Comparison of ENCODE assay signal across 8 mouse cellular contexts in the genomic region with DNA sequence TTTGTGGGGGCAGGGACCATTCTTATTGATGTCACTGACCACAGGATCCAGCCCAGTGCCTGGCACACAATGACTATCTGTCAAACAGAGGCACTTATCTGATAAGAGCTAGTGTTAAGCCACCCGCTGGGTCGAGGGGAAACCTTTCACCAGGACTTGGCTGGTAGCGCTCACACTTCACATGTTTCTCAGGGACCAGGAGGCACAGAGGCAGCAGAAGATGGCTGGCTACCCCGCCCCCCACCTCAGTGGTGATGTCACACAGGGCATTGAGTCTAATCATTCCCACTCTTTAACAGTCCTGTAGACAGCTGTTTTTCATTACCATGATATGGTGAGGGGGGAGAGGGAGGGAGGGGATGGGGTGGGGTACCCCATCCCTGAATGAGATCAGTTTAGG. TPM values are rescaled to one million over a fixed set of nuclear protein-coding genes. Genes with fewer than 3 reads are reported as not detected.
DNase-seq lines count a peak whose midpoint lies in the region; ATAC-seq and TF ChIP-seq lines count a peak whose summit lies in the region.

A gene (plus strand): TSS at position 370 of the 400 bp plus-strand sequence.

- no peaks in the 10 kb centered on the region for H3K9me3 ChIP-seq in forebrain, embryonic 14.5 days (replicated peaks; ENCODE audit: control insufficient read depth, low read length)
- no peaks in the 10 kb centered on the region for H3K9me3 ChIP-seq in liver, embryonic 11.5 days (ENCODE audit: control insufficient read depth, low read length)

- no peak within 1 kb of the TSS for H3K27ac ChIP-seq in kidney, adult 2 months (ENCODE audit: insufficient read depth, low read depth, low read length)
- no peak within 1 kb of the TSS for H3K27ac ChIP-seq in forebrain, embryonic 14.5 days (ENCODE audit: low read depth, low read length)
- no peak within 1 kb of the TSS for H3K27ac ChIP-seq in liver, embryonic 11.5 days (ENCODE audit: low read depth, low read length)

- H3K9ac ChIP-seq in forebrain, embryonic 14.5 days (ENCODE audit: low read length), result no peak within 1 kb of the TSS
- H3K9ac ChIP-seq in liver, embryonic 11.5 days (ENCODE audit: low read depth, low read length), result no peak within 1 kb of the TSS

- no peak within 1 kb of the TSS for H3K4me2 ChIP-seq in forebrain, embryonic 14.5 days (ENCODE audit: low read length)
- no peak within 1 kb of the TSS for H3K4me2 ChIP-seq in liver, embryonic 11.5 days

- no peaks in the 10 kb centered on the region for H3K36me3 ChIP-seq in kidney, adult 2 months (ENCODE audit: control insufficient read depth, insufficient read depth, low read length)
- no peaks in the 10 kb centered on the region for H3K36me3 ChIP-seq in forebrain, embryonic 14.5 days (ENCODE audit: control insufficient read depth, insufficient read depth, low read length)
- no peaks in the 10 kb centered on the region for H3K36me3 ChIP-seq in liver, embryonic 11.5 days (ENCODE audit: control insufficient read depth, insufficient read depth, low read length)

- 45% methylated on average over 4 of the region's 4 CpGs for WGBS in kidney, adult 2 months
- 14% methylated on average over 4 of the region's 4 CpGs for WGBS in forebrain, embryonic 14.5 days
- 17% methylated on average over 4 of the region's 4 CpGs for WGBS in liver, embryonic 11.5 days

- ATAC-seq in forebrain, embryonic 14.5 days, result no peak
- ATAC-seq in hematopoietic stem cell, adult 5-6 weeks (replicated peaks in 1 of 2; ENCODE audit: insufficient read depth in 1 of 2, low FRiP score in 2 of 2, low TSS enrichment in 1 of 2, low read depth in 1 of 2, poor library complexity in 2 of 2, severe bottlenecking in 2 of 2), result no peak
- ATAC-seq in liver, embryonic 11.5 days (replicated peaks; ENCODE audit: low FRiP score), result no peak

- H3K27me3 ChIP-seq in kidney, adult 2 months (replicated peaks; ENCODE audit: control insufficient read depth, insufficient read depth, low read length), result no peaks in the 10 kb centered on the region
- H3K27me3 ChIP-seq in forebrain, embryonic 14.5 days (replicated peaks; ENCODE audit: control insufficient read depth, insufficient read depth, low read length), result no peaks in the 10 kb centered on the region
- H3K27me3 ChIP-seq in liver, embryonic 11.5 days (replicated peaks; ENCODE audit: control insufficient read depth, insufficient read depth, low read length), result no peaks in the 10 kb centered on the region

- TF ChIP-seq CTCF in kidney, adult 2 months (conservative IDR thresholded peaks at IDR 0.05; ENCODE audit: insufficient read depth, insufficient read length, low read depth, low read length), result no peak

- DNase-seq in kidney, adult 2 months, result no peak
- DNase-seq in kidney, postnatal 25 days, result no peak
- no peak for DNase-seq in adrenal gland, adult 18-20 months (ENCODE audit: low spot score in 2 of 2)
- no peak for DNase-seq in forebrain, embryonic 14.5 days (ENCODE audit: low spot score)
- DNase-seq in liver, embryonic 11.5 days (ENCODE audit: low spot score), result no peak
- DNase-seq in retina, embryonic 14.5 days (ENCODE audit: low spot score), result peak; percentile 34
- no peak for DNase-seq in frontal cortex, postnatal 10 days (ENCODE audit: low spot score in 2 of 2)

- TF ChIP-seq POLR2A in kidney, adult 2 months (IDR thresholded peaks at IDR 0.05; ENCODE audit: low read depth, low read length), result no peak

- no peak within 1 kb of the TSS for H3K4me3 ChIP-seq in kidney, adult 2 months (ENCODE audit: insufficient read depth, low read depth, low read length)
- no peak within 1 kb of the TSS for H3K4me3 ChIP-seq in forebrain, embryonic 14.5 days (ENCODE audit: low read depth, low read length)
- H3K4me3 ChIP-seq in liver, embryonic 11.5 days (ENCODE audit: low read depth, low read length), result no peak within 1 kb of the TSS

- H3K4me1 ChIP-seq in kidney, adult 2 months (ENCODE audit: control insufficient read depth, insufficient read depth, low read length), result no peaks in the 10 kb centered on the region; the same call in 1 of the 2 replicates
- no peaks in the 10 kb centered on the region for H3K4me1 ChIP-seq in forebrain, embryonic 14.5 days (ENCODE audit: control insufficient read depth, insufficient read depth, low read length)
- peaks cover 15% of the 10 kb centered on the region for H3K4me1 ChIP-seq in liver, embryonic 11.5 days (replicated peaks; ENCODE audit: control insufficient read depth, insufficient read depth, low read length)

RNA-seq across cellular contexts. Expression of the gene that starts here (rescaled TPM):
- polyA plus RNA-seq in kidney, adult 2 months (2012; rRNA removed), result 50.1 and 68.8 TPM in 2 replicates
- 100 to 1,000 TPM; 235 to 281 TPM for total RNA-seq in adrenal gland, adult 18-20 months (2021)
- polyA plus RNA-seq in forebrain, embryonic 14.5 days (2014; fragmentation: Nextera tagmentation; extraction: Ambion mirVana), result 45.8 and 53.0 TPM in 2 replicates
- total RNA-seq in hematopoietic stem cell, adult 5-6 weeks (2017), result 106 and 108 TPM in 2 replicates
- 46.4 and 48.8 TPM in 2 replicates for polyA plus RNA-seq in liver, embryonic 11.5 days (2014; fragmentation: Nextera tagmentation; extraction: Ambion mirVana)
